Mouse (Mus musculus) left cerebral cortex, postnatal 10 days (tissue): ENCODE measurements around the gene Sdk1. TPM values are rescaled to one million over a fixed set of nuclear protein-coding genes. Genes with fewer than 3 reads are reported as not detected.

ENCODE experiments used
- DNase-seq, 2 experiments: peaks; one replicate each; pipeline ENCODE4 v3.0.0; 2021 to 2022; ENCODE audit warnings: low spot score in 2 of 2, mixed read lengths in 1 of 2; ENCODE audit errors: extremely low spot score in 1 of 2
- intact Hi-C: fragments of 180-260 bp; cut with DNase I; formaldehyde crosslinking; loops from one replicate; pipeline ENCODE4 v1.15.1; 2025
- total RNA-seq, 2 experiments: library from RNA; stranded (reverse); gene quantifications; 2 replicates each; pipeline ENCODE4 v1.2.3; 2021

Sdk1 gene
- total RNA-seq, 2 experiments from 2014 or later = 13.0 to 15.3 TPM

GRCm38 (mm10) chr5:142000247-142000646 lies 759.0 kb downstream of the Sdk1 start:
- intact Hi-C loops = no loop called here
- no peak for DNase-seq

DNA sequence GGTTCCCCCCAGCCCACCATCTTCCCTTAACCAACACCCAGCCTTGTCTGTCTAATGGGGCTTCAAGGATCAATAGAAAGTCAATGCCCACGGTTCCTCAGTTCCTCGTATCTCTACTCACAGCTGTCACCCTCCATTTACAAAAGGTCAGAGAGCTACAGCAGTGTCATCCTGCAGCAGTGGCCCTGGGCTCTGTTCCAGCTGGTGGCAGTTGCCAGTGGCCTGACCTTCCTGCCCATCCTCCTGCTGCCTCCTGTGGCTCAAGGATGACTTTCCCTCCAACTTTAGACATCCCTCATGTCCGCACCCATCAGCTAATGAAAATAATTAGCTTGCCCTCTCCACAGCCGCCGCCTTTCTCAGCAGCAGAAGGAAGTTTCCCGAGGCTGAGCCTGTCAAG lies 759.8 kb downstream of the Sdk1 start:
- DNase-seq = no peak
- intact Hi-C loops = no loop called here

- intact Hi-C loops = no loop called here
- DNase-seq = no peak
Observed at GRCm38 (mm10) chr5:142001973-142002372, 760.7 kb downstream of the Sdk1 start.

DNA sequence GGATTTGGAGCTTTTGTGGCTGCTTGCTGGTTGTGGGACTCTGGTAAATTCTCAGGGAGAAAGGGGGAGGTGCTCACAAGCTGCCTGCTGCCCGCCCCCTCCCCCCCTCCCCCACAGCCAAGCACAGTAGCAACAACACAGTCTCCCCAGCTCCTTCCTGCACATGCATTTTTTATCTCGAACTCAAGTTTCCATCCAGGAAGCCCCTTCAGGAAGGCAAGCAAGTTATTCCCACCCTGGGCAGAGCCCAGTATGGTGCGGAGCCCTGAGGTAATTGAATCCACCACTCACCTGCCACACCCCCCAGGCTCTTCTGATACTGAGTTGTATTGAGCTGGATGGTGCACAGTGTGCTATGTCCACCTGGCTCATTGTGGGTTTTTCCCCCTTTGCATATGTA lies 768.9 kb downstream of the Sdk1 start:
- intact Hi-C loops = no loop called here
- DNase-seq = no peak

DNA sequence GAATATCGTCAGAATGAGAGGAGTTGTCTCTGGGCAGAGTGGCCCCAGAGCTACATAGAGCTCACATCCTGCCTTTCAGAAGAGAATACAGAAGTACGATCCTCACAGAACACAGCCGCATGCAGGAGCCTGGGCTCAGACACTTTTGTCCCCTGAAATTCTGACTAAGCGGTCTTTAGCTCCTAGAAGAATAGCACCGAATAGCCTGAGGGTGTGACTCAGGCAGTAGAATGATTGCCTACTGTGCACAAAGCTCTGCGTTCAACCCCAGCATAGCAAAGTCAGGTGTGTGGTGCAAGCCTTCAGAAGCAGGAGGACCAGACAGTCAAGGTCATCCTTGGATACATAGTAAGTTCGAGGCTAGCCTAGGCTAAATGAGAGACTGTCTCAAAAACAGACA lies 775.7 kb downstream of the Sdk1 start:
- no peak for DNase-seq
- intact Hi-C loops = no loop called here

GRCm38 (mm10) chr5:142022877-142023580 lies 781.7 kb downstream of the Sdk1 start:
- intact Hi-C loops = no loop called here

GRCm38 (mm10) chr5:142024448-142024847 lies 783.2 kb downstream of the Sdk1 start:
- intact Hi-C loops = no loop called here
- no peak for DNase-seq

More at GRCm38 (mm10) chr5:142022877-142023580, 781.7 kb downstream of the Sdk1 start:
- no peak for DNase-seq

GRCm38 (mm10) chr5:142036536-142036935 lies 795.2 kb downstream of the Sdk1 start:
- intact Hi-C loops = no loop called here
- DNase-seq = peak; percentile 20 to 34

- intact Hi-C loops = no loop called here
Observed at GRCm38 (mm10) chr5:142039236-142039635, 797.9 kb downstream of the Sdk1 start.

GRCm38 (mm10) chr5:142039891-142040530 lies 798.7 kb downstream of the Sdk1 start:
- DNase-seq = no peak
- intact Hi-C loops = no loop called here

More at GRCm38 (mm10) chr5:142039236-142039635, 797.9 kb downstream of the Sdk1 start:
- DNase-seq = no peak

DNA sequence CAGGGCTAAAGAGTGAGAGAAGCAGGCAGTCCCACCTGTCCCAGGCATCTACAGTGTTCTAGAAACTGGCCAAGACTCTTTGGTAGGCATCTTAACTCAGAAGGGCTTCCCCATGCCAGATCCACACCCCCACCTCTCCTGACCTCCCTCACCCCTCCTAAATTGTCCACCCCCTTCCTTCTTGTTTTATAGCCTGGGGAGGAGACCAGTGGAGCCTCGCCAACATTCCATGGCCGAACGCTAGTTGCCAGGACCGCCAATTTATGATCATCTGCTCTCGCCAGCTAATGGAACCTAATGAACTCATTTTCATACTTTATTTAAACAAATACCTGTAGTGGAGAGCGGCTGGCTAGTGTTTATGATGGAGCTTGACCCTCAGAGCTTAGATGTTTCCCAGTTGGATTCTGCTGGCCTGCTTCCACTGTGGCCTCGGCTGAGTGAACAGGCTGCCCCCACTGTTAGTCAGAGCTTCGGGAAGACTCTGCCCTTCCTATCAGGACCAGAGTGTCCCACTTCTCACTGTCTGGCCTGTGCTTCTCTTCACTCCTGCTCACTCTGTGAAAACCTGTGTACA lies 800.0 kb downstream of the Sdk1 start:
- intact Hi-C loops = no loop called here
- DNase-seq = no peak

- peak in 1 of 2 experiments; percentile 6 for DNase-seq
Observed at GRCm38 (mm10) chr5:142061781-142062180, 820.5 kb downstream of the Sdk1 start.

GRCm38 (mm10) chr5:142071322-142071721 lies 830.0 kb downstream of the Sdk1 start:
- no peak for DNase-seq

More at GRCm38 (mm10) chr5:142061781-142062180, 820.5 kb downstream of the Sdk1 start:
- intact Hi-C loops = no loop called here

DNA sequence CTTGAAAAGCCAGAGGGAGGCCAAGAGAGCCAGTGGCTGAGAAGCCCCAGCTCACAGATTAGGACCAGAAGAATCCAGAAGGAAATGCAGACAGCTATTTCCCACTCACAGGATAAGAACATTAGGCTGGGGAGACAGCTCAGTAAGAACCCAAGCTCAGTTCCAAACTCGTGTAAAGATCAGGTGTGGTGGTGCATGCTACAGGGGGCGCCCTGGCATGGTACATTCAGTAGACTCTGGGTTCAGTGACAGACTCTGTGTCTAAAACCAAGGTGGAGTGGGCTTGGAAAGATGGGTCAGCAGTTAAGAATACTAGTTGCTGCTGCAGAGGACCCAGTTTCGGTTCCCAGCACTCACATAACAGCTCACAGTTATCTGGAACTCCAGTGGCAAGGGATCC lies 832.6 kb downstream of the Sdk1 start:
- DNase-seq = no peak
- intact Hi-C loops = no loop called here

More at GRCm38 (mm10) chr5:142071322-142071721, 830.0 kb downstream of the Sdk1 start:
- intact Hi-C loops = no loop called here

DNA sequence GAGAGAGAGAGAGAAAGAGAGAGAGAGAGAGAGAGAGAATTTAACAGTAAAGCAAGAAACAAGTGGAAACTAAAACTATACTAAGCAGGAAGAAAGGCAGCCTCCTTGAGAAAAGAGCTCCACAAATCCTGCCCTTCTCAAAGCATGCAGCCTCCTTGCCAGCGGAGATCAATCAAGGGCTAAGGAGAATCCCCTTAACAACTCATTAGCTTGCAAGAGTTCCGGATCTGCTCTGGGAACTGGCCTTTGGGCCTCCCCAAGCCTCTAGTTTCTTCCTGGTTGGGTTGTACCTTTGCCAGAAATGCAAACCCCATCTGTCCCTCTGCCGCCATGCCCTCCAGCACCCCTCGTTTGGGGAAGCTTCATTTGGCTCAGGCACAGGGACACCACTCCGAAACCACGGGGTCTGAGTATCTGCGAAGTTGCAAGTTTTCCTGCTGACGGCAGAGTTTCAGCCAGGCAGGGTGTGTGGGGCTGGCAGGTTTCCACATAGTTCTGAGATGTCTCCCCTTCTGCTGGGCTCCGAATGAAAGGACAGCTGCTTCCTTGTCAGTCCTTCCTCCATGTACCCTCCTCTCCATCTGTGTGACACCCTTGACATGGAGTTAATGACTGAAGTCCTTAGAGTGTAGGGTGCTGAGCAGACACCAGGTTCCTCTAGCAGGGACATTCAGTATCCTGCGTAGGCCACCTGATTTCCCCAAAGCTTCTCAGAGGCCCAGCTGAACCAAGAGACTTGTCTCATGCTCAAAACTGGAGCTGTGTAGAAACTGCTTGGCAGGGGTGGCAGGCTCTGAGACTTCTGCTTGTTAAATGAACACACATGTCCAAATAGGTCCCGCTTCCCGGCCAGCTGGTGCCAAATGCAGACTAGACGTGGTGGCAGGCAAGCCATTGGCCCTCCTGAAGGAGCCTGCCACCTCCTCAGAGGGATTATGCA lies 833.5 kb downstream of the Sdk1 start:
- DNase-seq = peak; percentile 67 to 82
- intact Hi-C loops = no loop called here

GRCm38 (mm10) chr5:142080661-142081060 lies 839.4 kb downstream of the Sdk1 start:
- intact Hi-C loops = no loop called here
- no peak for DNase-seq

DNA sequence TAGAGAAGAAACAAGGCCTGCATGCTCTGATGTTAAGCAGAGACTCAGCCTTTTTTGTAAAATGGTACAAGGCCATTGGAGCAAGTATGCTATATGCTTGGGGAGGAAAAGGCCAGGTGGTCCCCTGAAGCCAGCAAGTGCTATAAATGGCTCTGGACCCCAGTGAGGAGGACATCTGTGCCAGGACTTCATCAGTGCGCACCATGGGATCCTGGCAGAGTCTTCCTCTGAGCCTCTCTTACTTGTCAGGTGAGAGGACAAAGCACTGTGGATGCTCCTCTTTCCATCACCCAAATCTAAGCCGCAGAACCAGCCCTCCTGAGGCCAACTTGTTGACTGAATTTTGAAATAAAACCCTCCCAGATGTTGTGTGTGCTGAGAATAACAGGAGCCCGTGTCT lies 839.8 kb downstream of the Sdk1 start:
- DNase-seq = no peak
- intact Hi-C loops = no loop called here

DNA sequence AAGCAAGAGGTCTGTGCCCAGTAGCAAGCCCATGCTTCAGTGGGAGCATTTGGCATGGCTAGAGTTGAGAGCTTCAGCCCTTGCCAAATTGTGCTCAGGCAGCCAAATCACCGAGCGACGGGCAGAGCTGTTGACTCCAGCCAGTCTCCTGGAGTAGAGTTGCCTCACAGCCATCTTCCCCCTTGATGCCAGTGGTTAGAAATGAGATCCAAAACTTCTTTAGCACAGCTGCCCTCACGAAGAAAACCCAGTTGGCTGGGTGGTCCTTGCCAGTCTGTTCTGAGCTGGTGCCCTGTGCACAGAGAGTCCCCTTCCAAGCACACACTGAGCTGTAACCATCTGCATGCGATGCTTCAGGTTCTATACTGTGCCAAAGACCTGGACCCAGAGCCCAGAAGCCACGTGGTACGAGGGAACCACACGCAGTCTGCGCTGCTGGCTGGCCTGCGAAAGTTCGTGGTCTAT lies 855.1 kb downstream of the Sdk1 start:
- DNase-seq = peak in 1 of 2 experiments; percentile 16
- intact Hi-C loops = no loop called here

DNA sequence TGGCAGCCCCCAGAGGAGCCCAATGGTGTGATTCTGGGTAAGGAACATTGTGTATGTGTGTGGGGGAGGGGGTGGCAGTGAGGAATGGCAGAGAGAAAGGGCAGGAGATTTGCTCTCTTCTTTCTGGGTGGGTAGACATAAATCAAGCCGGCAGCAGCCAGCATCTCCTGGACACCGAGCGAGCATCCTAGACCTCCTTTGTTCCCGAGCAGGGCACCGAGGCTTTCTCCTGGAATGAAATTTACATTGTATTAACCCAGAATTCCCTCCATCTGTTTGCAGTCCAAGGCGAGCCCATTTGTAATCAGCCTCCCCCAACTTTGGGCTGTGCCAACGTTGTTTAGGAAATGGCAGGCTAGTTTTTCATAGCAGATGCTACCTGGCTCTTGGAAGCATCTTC lies 858.9 kb downstream of the Sdk1 start:
- no peak for DNase-seq
- intact Hi-C loops = no loop called here
